Mouse (Mus musculus): ENCODE results near the gene Dppa3. TPM values are rescaled to one million over a fixed set of nuclear protein-coding genes. Genes with fewer than 3 reads are reported as not detected.

Gene Dppa3
- polyA plus RNA-seq, 1 experiment: not detected

DNA sequence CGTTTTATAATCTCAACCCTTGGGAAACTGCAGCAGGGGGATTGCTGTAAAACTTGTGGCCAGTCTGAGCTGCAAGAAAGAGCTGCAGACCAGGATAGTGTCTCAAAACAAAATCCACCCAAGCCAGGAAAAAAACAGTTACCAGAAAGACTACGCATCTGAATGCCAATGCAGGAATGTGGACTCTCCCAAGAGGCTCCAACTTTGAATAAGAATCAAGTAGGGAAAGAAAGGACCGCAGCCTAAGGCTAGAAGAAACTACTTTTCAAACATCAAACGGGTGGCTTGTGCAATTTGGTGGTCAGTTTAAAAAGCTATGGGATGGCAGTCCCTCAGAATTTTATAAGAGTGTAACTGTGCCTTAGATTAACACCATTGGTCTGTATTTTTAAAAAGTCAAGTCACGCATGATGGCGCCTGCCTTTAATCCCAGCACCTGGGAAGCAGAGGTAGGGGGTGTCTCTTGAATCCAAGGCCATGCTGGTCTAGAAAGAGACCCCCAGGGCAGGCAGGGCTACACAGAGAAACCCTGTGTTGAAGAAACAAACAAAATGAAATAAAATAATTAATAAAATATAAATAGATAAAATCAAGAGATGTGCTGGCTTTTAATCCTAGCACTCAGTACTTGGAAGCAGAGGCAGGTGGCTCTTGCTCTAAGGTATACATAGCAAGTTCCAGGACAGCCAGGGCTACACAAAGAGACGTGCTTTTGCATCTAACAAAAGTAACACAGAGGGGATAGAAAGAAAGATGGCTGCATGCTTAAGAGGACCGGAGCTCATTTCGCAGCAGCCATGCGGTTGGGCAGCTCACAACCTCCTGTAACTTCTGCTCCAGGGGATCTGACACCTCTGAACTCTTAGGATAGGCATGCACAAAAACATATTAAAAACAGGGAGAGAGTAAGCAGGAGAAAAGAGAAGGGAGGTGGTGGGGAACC, 17.5 kb upstream of the Dppa3 start:
- H3K9me3 ChIP-seq: no peaks in the 10 kb centered on the region
- H3K4me1 ChIP-seq: peaks cover 10% of the 10 kb centered on the region
- no peak for TF ChIP-seq GATA1 (IDR thresholded peaks at IDR 0.05; ENCODE audit: borderline replicate concordance, low read length)
- no peak for TF ChIP-seq FLI1 (IDR thresholded peaks at IDR 0.05; ENCODE audit: low read length)
- no peaks in the 10 kb centered on the region for H3K27me3 ChIP-seq (replicated peaks)
- no peak overlapping the region for H3K4me3 ChIP-seq (replicated peaks)
- no peaks in the 10 kb centered on the region for H3K36me3 ChIP-seq (replicated peaks; ENCODE audit: low read length)

- Histone ChIP-seq H3K36me3 (replicated peaks; ENCODE audit: low read length) (no peaks in the 10 kb centered on the region), H3K27me3 (replicated peaks) (no peaks in the 10 kb centered on the region), H3K4me1 (peaks cover 10% of the 10 kb centered on the region), H3K4me3 (replicated peaks) (no peak overlapping the region), H3K9me3 (no peaks in the 10 kb centered on the region)
- no peak for TF ChIP-seq GATA1 (IDR thresholded peaks at IDR 0.05; ENCODE audit: borderline replicate concordance, low read length)
- TF ChIP-seq FLI1 (IDR thresholded peaks at IDR 0.05; ENCODE audit: low read length): no peak
Measured at GRCm38 (mm10) chr6:122609377-122609728, 16.9 kb upstream of the Dppa3 start.

DNA sequence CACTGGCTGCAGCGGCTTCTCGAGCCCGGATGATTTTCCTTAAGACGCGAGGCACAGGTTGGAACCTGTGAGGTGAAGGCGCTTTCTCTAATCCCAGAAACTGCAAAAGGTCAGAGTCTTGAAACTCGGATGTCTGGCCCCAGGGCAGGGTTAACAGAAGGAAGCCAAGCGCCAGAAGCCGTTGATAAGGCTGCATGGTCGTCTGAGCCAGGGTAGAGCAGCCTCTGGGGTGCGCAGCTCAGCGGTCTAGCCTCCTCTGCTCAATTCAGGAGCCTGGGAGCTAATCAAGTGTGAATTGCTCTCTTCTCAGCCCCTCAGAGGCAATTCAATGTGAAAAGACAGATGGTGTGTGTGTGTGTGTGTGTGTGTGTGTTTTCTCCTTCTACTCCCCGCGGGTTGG, 16.4 kb upstream of the Dppa3 start, which contains the start of gene Gdf3:
TSS of gene Gdf3 (minus strand) at position 317 of the 400 bp plus-strand sequence.
- Histone ChIP-seq H3K4me1 (peaks cover 7% of the 10 kb centered on the region), H3K9me3 (no peaks in the 10 kb centered on the region), H3K4me3 (replicated peaks) (peak within 1 kb of the TSS; percentile 42), H3K27me3 (replicated peaks) (no peaks in the 10 kb centered on the region), H3K36me3 (replicated peaks; ENCODE audit: low read length) (no peaks in the 10 kb centered on the region)
- TF ChIP-seq GATA1 (IDR thresholded peaks at IDR 0.05; ENCODE audit: borderline replicate concordance, low read length): no peak

- TF ChIP-seq FLI1 (IDR thresholded peaks at IDR 0.05; ENCODE audit: low read length) (no peak), GATA1 (IDR thresholded peaks at IDR 0.05; ENCODE audit: borderline replicate concordance, low read length) (no peak)
- Histone ChIP-seq H3K36me3 (replicated peaks; ENCODE audit: low read length) (no peaks in the 10 kb centered on the region), H3K9me3 (no peaks in the 10 kb centered on the region; the same call in 1 of the 2 replicates), H3K4me1 (peaks cover 7% of the 10 kb centered on the region), H3K27me3 (replicated peaks) (no peaks in the 10 kb centered on the region), H3K4me3 (replicated peaks) (no peak overlapping the region)
Measured at GRCm38 (mm10) chr6:122612426-122612825, 13.8 kb upstream of the Dppa3 start.

DNA sequence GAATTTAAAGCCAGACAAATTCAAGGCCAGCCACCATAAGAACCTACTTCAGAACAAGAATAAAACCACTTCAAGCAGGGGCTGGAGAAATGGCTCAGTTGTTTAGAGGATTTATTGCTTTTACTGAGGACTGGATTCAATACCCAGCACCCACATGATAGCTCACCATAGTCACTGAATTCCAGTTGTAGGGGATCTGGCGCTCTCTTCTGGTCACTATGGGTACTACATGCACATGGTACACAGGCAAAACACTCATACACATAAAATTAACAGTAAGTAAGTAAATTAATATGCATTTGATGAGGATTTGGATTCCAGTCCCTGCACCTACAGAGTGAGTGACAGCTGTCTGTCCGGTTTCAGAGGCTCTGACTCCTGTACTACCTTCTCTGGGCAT, 12.2 kb upstream of the Dppa3 start:
- peaks cover 7% of the 10 kb centered on the region for H3K4me1 ChIP-seq
- TF ChIP-seq FLI1 (IDR thresholded peaks at IDR 0.05; ENCODE audit: low read length): no peak
- no peak overlapping the region for H3K4me3 ChIP-seq (replicated peaks)

GRCm38 (mm10) chr6:122616022-122616421, 10.2 kb upstream of the Dppa3 start:
- Histone ChIP-seq H3K4me1 (no peaks in the 10 kb centered on the region), H3K9me3 (no peaks in the 10 kb centered on the region; the same call in 1 of the 2 replicates), H3K4me3 (replicated peaks) (no peak overlapping the region), H3K36me3 (replicated peaks; ENCODE audit: low read length) (no peaks in the 10 kb centered on the region), H3K27me3 (replicated peaks) (peaks cover 2% of the 10 kb centered on the region)
- no peak for TF ChIP-seq GATA1 (IDR thresholded peaks at IDR 0.05; ENCODE audit: borderline replicate concordance, low read length)
- no peak for TF ChIP-seq FLI1 (IDR thresholded peaks at IDR 0.05; ENCODE audit: low read length)

More for the DNA sequence above, 12.2 kb upstream of the Dppa3 start:
- Histone ChIP-seq H3K36me3 (replicated peaks; ENCODE audit: low read length) (no peaks in the 10 kb centered on the region), H3K27me3 (replicated peaks) (peaks cover 2% of the 10 kb centered on the region), H3K9me3 (no peaks in the 10 kb centered on the region; the same call in 1 of the 2 replicates)

DNA sequence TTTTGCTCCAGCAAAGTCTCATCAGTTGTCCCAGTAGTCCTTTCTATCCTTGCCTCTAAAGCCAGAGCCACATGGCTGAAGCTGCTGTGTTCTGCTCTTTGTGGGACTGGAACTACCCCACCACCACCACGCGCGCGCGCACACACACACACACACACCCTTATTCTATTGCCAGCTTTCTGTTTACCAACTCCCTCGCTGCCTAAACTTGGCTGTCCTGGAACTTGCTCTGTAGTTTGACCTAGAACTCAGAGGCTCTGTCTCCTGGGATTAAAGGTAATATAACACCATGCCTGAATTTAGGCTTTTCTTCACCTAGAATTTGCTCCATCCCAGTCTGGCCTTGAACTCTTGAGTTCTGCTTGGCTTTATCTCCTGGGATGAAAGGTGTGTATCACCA, 5.1 kb upstream of the Dppa3 start:
- peaks cover 2% of the 10 kb centered on the region for H3K27me3 ChIP-seq (replicated peaks)
- no peak for TF ChIP-seq FLI1 (IDR thresholded peaks at IDR 0.05; ENCODE audit: low read length)
- TF ChIP-seq GATA1 (IDR thresholded peaks at IDR 0.05; ENCODE audit: borderline replicate concordance, low read length): no peak
- H3K4me1 ChIP-seq: no peaks in the 10 kb centered on the region
- no peaks in the 10 kb centered on the region for H3K36me3 ChIP-seq (replicated peaks; ENCODE audit: low read length)
- no peak overlapping the region for H3K4me3 ChIP-seq (replicated peaks)
- H3K9me3 ChIP-seq: no peaks in the 10 kb centered on the region; the same call in 1 of the 2 replicates

DNA sequence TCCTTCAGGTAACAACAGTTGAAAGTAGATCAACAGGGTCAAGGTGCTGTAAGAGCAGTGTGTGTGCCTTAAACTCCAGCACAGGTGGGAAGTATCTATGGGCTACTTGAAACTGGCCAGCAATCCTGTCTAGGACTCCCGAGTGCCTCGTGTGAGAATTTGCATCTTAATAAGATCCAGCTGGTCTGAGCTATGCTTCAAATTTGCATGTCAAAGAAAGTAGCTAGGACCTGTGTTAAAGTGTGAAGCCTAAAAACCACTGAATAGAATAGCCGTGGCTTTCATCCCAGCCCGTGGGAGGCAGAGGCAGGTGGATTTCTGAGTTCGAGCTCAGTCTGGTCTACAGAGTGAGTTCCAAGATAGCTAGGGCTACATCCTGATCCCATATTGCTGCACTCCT, 1.7 kb upstream of the Dppa3 start:
- TF ChIP-seq FLI1 (IDR thresholded peaks at IDR 0.05; ENCODE audit: low read length) (no peak), GATA1 (IDR thresholded peaks at IDR 0.05; ENCODE audit: borderline replicate concordance, low read length) (no peak)
- no peak overlapping the region for H3K4me3 ChIP-seq (replicated peaks)
- peaks cover 5% of the 10 kb centered on the region for H3K27me3 ChIP-seq (replicated peaks)
- H3K36me3 ChIP-seq (replicated peaks; ENCODE audit: low read length): no peaks in the 10 kb centered on the region
- no peaks in the 10 kb centered on the region for H3K4me1 ChIP-seq
- H3K9me3 ChIP-seq: no peaks in the 10 kb centered on the region

GRCm38 (mm10) chr6:122625156-122625555, 1.1 kb upstream of the Dppa3 start:
- H3K4me1 ChIP-seq: no peaks in the 10 kb centered on the region
- no peaks in the 10 kb centered on the region for H3K36me3 ChIP-seq (replicated peaks; ENCODE audit: low read length)
- H3K27me3 ChIP-seq (replicated peaks): peaks cover 5% of the 10 kb centered on the region
- TF ChIP-seq FLI1 (IDR thresholded peaks at IDR 0.05; ENCODE audit: low read length) (no peak), GATA1 (IDR thresholded peaks at IDR 0.05; ENCODE audit: borderline replicate concordance, low read length) (no peak)
- no peaks in the 10 kb centered on the region for H3K9me3 ChIP-seq
- no peak overlapping the region for H3K4me3 ChIP-seq (replicated peaks)

GRCm38 (mm10) chr6:122627469-122628108, 1.4 kb downstream of the Dppa3 start:
- Histone ChIP-seq H3K36me3 (replicated peaks; ENCODE audit: low read length) (no peaks in the 10 kb centered on the region), H3K4me1 (no peaks in the 10 kb centered on the region), H3K27me3 (replicated peaks) (peaks cover 11% of the 10 kb centered on the region), H3K4me3 (replicated peaks) (peak overlapping the region; percentile 73), H3K9me3 (no peaks in the 10 kb centered on the region)
- no peak for TF ChIP-seq GATA1 (IDR thresholded peaks at IDR 0.05; ENCODE audit: borderline replicate concordance, low read length)
- TF ChIP-seq FLI1 (IDR thresholded peaks at IDR 0.05; ENCODE audit: low read length): no peak

Data from megakaryocyte, embryonic 14.5 days (primary cell).